Mouse (Mus musculus): ENCODE measurements around the gene Lrrc10b.

DNA sequence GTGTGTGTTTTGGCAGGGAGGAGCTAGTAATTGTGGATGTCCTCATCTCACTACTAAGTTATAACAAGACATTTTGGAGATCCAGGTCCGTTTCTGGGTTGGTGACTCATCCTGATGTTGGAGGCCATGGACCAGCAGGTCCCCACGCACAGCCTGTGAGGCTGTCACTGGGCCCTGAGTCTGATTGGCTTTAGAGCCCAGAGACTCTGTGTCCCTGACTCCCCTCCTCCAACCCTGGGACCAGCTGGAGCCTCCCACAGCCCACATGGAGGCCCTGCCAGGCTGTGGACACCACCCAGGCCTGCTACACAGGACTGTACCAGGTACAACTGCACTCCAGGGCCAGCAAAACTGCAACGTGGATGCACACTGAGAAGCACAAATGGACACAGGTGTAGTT lies 15.7 kb upstream of the Lrrc10b start:
- TF ChIP-seq NELFE (IDR thresholded peaks at IDR 0.05; ENCODE audit: low read depth, low read length) (no peak), POLR2A (IDR thresholded peaks at IDR 0.05; ENCODE audit: low read depth, low read length) (no peak), CTCF (conservative IDR thresholded peaks at IDR 0.05 in 1 of 2, IDR thresholded peaks at IDR 0.05 in 1 of 2; ENCODE audit: low read depth in 2 of 2, low read length in 2 of 2) (no peak), NRF1 (IDR thresholded peaks at IDR 0.05; ENCODE audit: low read depth, low read length) (no peak), POLR2AphosphoS2 (IDR thresholded peaks at IDR 0.05; ENCODE audit: low read depth, low read length) (no peak), SMC3 (IDR thresholded peaks at IDR 0.05; ENCODE audit: low read depth, low read length) (no peak), GABPA (IDR thresholded peaks at IDR 0.05; ENCODE audit: insufficient replicate concordance, low read depth, low read length) (no peak), USF2 (conservative IDR thresholded peaks at IDR 0.05; ENCODE audit: low read depth, low read length) (no peak), USF1 (IDR thresholded peaks at IDR 0.05; ENCODE audit: low read depth, low read length) (no peak), MAFK (IDR thresholded peaks at IDR 0.05; ENCODE audit: insufficient replicate concordance, low read length) (no peak), EP300 (IDR thresholded peaks at IDR 0.05; ENCODE audit: low read length) (no peak), ETS1 (conservative IDR thresholded peaks at IDR 0.05; ENCODE audit: low read depth, low read length) (no peak), ZMIZ1 (IDR thresholded peaks at IDR 0.05; ENCODE audit: low read depth, low read length) (no peak)

Measured in CH12.LX (cell line).